Mouse (Mus musculus) left cerebral cortex, postnatal 25 days (tissue): ENCODE results near the gene Apod. TPM values are rescaled to one million over a fixed set of nuclear protein-coding genes. Genes with fewer than 3 reads are reported as not detected.
A peak's percentile ranks its signal among the peaks of the same experiment; 100 is the strongest.
"Not testable (repeated sequence)": the region's sequence is repeated elsewhere in the genome, so short reads cannot be mapped to it uniquely, and the experiment has no call there.

Experiments
- DNase-seq, 2 experiments: peaks; one replicate each; pipeline ENCODE4 v3.0.0; 2022; ENCODE audit warnings: low spot score in 2 of 2, mixed read lengths in 1 of 2
- intact Hi-C: fragments of 180-260 bp; cut with DNase I; formaldehyde crosslinking; loops from one replicate; pipeline ENCODE4 v1.15.1; 2025
- total RNA-seq, 2 experiments: library from RNA; stranded (reverse); gene quantifications; 2 replicates each; pipeline ENCODE4 v1.2.3; 2021

Apod gene
- total RNA-seq, 2 experiments from 2014 or later, result 136 to 141 TPM

DNA sequence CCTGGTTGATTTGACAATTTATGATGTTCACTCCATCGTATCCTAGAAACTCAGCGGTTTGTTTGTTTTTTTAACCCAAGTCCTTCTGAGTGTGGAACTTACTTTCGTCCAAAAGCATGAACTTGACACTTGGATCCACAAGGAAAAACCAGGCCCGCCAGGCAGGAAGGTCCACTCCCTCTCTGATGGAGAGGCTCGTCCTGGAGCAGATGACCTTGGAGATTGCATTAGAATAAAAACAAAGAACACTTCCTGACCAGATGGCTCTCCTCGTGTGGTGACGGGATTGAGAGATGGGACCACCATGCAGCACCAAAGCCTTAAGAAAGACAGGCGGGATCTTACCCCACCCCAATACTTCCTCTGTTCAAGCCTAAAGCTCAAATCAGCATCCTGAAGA, 12.1 kb upstream of the Apod start:
- intact Hi-C loops, result no loop called here
- DNase-seq, result no peak

DNA sequence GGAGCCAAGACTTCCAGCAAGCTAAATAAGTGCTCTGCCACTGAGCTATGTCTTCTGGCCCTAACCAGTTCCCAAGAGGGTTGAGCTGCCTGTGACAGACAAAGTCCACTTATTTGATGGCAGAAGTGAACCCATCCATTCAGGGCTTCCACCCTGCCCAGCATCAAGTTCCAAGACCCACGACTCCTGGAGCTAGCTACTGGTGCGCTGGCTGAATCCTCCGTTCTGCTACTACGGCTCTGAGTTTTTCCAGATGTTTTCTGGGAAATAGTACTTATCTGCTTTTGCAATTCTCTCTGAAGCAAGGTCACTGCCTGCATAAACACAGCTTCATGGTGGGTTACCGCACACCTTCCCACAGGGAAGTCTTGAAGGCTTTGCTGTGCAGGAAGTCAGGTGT, 11.4 kb upstream of the Apod start:
- no peak for DNase-seq
- intact Hi-C loops, result no loop called here

DNA sequence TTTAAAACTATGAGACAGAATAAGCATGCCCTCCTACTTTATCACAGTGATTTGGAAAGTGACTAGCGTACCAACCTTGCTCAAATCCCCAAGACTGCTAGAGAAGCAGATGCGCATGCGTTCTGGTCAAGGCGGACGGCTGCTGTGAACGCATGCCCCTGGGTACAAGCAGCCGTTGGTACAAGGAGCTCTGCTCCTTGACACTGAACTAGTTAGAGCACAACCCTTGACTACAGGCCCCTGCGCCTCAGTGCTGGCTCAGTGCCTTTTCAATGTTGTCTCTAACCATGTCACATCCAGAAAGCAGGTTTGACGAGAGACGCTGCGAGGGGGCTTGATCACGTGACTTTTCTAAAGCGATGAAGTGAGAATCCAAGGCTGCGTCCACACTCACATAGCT, 10.5 kb upstream of the Apod start:
- intact Hi-C loops, result no loop called here
- no peak for DNase-seq

DNA sequence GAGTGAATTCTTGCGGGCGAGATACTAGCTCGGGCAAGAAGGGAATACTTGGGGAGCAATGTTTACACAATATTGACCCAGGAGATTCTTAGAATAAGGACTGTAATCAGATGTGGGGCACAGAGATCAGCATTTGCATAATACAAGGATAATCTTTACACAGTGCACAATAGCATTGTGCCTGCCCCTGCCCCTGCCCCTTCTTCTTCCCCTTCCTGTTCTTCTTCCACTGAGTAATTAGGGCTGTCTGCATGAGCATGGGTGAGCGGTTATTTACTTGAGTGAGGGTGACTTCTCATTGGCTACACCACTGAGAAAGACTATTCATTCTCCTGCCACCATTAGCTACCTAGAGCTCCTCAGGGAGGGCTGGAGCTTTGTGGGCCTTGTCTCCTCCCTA, 6.9 kb upstream of the Apod start:
- DNase-seq, result no peak
- intact Hi-C loops, result no loop called here

DNA sequence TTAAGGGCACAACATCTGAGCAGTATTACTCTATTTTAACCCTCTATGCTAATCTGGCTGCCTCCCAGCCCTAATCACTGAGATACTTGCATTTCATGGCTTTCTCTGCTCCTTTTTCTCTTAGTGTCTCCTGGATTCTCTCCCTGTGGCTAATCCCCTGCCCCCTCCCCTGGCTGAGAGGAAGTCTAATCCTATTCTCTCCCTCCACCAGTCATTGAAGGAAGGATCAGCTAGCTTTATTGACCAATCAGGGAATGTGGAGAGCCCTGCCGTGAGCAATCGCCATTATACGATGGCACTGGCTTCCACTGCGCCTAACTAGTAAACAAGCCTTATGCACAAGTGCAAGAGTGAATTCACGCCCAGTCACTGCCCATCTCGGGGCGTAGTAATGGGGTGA, 6.3 kb upstream of the Apod start:
- DNase-seq, result no peak
- intact Hi-C loops, result no loop called here

DNA sequence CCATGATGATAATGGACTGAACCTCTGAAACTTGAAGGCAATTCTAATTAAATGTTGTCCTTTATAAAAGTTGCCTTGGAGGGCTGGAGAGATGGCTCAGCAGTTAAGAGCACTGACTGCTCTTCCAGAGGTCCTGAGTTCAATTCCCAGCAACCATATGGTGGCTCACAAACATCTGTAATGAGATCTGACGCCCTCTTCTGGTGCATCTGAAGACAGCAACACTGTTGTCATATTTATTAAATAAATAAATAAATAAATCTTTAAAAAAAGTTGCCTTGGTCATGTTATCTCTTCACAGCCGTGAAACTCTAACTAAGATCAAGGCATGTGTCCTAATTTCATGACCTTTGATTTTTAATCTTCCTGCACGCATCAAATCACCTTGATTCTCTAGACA, 5.1 kb upstream of the Apod start:
- DNase-seq, intact Hi-C loops: not testable (repeated sequence)

DNA sequence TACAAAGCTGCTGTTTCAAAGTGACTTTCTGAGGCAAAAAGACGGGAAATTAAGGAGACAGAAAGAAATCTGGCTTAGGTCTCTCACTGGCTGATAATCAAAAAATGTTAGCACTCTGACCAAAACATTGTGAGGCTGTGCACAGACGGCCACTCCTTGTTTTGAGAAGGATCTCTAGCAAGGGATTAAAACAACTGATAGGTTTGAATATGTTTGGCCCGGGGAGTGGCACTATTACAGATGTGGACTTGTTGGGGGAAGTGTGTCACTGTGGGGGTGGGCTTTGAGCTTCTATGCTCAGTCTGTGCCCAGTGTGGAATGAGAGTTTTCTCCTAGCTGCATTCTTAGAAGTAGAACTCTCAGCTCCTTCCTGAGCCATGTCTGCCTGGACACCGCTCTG, 4.7 kb upstream of the Apod start:
- intact Hi-C loops, result no loop called here

DNA sequence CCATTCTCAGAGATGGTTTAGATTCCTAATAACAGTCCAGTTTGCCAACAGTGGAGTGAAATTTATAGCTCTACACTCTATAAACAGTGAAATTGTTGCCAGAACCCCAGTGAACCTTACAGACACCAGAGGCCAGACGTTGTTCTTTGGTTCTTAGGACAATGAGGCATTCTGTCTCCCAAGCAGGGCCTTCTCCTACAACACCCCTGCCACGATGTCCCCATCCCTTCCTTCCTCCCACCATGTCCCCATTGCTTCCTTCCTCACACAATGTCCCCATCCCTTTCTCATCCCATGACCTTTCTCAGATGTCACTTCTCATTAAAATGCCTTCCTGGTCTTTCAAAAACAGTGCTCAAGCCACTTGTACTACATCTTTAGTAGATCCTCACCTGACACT, 3.8 kb upstream of the Apod start:
- DNase-seq, result no peak
- intact Hi-C loops, result no loop called here

More for the DNA sequence above, 4.7 kb upstream of the Apod start:
- no peak for DNase-seq

DNA sequence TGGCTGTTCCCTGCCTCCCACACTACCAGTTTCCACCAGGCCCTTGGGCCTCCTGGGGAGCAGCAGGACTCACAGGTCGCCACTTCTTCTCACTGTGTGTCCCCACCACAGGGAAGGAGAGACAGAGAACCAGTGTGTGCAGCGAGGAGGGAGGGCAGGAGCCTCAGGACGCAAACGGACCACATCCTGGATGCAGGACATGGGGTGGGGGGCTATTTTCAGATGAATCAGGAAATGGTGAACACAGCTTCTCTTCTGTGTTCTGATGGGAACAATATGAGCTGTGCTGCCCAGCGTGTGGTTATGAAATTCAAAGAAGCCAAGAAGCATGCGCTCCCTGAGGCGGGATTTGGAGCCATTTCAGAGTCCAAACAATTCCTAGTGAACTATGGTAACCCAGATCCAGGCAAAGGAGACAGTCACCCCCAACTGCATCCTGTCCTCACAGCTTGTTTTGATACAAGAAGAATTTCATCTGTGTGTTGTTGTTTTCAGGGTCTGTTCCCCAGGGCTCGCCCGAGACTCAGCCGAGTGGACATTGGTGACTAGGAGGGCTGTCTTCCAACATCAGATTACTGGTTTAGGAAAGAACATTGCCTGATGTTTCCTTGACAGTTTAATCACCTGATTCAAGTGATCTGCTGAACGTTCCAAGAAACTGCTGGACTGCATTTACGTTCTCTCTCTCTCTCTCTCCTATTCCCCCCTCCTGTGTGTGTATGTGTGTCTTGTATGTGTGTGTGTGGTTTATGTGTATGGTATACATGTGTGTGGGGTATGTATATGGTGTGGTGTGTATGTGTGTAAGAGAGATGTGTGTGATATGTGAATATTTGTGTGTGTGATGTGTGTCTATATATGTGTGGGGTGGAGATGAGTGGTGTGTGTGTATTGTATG, 1.9 kb upstream of the Apod start:
- intact Hi-C loops, result not testable (repeated sequence)
- peak in 1 of 2 experiments; percentile 32 for DNase-seq

DNA sequence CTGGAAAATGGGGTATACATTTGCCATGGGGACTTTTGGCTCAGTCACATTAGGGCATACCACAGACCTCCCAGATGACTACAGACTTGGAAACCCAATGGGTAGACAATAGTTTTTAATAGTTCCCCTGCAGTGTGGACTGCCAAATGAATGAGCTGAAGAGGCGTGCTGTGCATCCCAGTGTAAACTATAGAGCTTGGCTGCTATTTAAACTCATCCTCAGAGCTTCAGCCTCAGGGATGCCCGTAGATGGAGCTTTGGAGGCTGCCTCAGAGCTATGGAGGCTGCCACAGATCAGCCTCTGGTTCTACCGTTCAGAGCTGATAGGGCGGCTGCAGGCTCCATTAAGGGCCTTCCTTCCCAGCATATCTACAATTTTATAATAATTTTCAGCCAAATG, 686 bp upstream of the Apod start:
- peak in 1 of 2 experiments; percentile 59 for DNase-seq
- intact Hi-C loops, result no loop called here

DNA sequence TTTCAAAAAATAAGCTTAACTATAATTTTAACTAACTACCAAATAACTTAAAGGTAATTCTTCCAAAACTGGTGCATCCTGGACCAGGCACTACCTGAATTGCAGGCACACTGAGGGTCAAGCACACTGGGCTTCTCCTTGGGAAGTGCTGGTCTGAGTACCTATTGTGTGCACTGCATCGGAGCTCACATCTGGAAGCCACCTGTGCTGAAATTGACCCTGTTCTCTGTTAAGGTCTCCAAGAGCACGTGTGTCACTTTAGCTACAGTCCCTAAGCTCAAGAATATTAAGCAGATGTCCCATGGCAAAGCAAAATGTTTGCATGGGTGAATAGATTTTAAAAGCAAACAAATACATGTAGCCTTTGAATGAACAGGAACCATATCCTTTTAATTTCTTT, 997 bp downstream of the Apod start:
- intact Hi-C loops, result loop anchor here (2.0 kb wide), 1 partner anchor 39 kb away; the partner anchor contains the start of gene Ppp1r2
- no peak for DNase-seq

DNA sequence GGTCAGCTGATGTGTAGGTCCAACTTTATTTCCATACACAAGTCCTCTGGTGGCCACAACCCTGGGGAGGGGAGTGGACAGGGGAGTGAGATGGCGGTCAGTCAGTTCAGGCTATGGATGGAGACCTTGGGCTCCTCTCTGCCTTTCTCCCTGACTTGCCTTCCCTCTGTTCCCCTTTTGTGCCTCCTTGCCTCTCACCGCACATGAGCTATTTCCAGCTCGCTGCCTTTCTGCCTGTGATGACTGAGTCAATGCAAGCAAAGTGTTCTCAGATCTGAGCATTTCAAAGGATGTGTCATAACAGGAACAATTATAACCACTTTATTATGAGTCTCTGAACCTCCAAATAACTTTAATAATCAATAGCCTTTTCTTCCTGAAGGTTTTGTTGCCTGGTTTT, 2.3 kb downstream of the Apod start:
- intact Hi-C loops, result loop anchor here (2.0 kb wide), 1 partner anchor 37 kb away; the partner anchor contains the start of gene Ppp1r2
- peak; percentile 56 to 77 for DNase-seq

DNA sequence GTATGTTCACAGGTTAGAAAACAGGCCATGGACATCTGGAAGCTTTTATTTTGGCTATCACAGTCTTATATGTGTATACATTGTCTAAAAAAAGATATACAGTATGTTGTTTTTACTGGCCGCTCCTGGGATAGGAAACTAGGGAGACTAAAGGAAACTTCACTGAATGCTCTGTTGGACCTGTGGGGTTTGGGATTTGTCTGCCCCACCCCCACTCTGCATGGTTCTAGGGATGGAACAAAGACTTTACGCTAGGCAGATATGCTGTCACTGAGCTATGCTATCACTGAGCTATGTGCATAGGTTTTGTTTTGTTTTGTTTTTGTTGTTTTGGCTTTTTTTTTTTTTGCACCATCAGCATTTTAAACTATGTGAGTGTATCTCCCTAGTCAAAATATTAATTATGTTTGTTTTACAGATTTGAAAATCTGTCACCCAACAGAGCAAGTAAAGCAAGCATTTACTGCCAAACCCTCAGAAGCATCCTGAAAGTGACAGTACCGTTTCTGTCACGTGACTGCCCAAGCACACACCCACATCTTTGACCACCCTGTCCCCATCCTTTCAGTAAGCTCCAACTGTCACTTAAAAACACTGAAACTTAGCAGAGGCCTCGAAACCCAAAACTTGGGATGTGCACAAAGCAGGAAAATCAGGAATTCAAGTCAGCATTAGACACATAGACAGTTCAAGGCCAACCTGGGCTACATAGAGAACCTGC, 9.2 kb downstream of the Apod start:
- DNase-seq, result no peak
- intact Hi-C loops, result no loop called here

DNA sequence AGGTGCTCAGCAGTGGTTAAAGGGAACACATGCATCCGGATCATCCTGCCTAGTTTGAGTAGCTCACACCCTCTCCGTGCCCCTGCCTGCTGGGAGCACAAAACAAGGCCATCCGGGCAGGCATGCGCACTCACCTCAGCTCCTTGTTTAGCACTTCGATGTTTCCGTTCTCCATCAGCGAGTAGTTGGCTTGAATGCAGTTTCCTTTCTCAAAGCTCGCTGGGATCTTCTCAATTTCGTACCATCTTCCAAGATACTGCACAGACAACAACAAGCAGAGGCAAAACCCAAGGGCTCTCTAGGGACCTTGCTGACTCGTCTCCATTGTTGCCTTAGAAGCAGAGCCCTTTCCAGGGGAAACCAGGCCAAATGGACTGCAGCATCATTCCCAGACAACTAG, 11.3 kb downstream of the Apod start:
- DNase-seq, result no peak
- intact Hi-C loops, result no loop called here

DNA sequence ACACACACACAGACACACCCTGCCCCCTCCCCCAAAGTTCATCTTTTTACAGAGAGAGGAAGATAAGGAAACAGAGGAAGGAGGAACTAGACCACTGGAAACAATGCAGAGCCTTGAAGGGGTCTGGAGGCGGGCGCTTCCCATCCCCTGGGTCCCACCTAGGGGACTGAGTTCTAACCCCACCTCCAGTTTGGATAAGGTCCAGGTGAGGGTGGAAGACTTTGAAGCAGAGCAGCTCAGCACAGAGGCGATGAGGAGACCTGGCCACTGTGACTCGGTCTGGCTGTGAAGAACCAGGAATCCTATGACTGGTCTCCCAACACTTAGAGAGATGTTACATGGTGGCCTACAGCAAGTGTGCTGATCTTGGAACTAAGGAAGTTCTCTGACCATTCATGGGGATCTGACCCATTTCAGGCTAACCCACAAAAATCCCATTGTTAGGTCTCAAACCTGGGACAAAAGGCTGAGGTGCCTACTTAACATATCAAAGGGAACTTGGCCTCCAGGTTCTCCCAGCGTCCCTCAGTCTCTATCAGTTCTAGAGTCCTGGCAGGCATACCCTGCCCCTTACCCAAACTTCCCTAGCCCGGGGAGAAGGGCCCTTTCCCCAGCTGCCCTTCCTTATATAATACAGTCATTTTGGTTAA, 13.6 kb downstream of the Apod start:
- DNase-seq, result no peak
- intact Hi-C loops, result no loop called here

DNA sequence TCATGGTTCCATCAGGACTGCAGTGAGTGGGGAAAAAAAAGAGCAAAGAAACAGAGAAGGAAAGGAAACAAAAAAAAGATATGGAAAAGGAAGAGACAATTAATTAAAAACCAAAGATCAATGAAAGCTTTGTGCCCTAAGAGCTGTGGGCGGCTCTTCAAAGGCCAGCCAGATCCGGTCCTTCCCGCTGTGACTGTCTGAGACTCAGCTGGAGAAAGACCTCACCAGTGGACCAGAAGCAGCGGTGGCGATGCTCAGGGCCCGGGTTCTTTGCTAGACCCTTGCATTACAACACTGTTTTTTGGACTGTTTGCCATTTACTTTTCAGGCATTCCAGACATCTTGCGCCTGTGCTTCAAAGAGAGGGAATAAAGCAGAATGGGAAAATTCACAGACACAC, 14.1 kb downstream of the Apod start:
- intact Hi-C loops, result no loop called here
- DNase-seq, result no peak

DNA sequence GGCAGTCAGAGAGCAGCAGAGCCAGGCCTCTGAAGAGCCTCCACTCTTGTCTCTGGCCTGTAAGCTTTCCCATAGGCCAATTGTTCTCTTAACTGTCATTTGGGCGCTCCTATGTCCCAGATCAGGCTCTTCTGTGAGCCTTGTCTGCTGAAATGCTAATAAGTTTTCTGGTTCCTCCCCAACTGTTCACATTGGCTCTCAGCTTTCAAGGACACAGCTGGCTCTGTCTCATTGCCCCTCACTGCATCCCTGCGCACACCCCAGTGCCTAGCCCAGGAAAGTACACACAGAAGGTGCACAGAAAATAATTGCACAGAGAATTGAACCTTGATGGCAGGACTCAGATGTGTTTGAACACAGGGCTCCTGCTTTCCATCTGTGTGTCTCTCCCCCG, 14.7 kb downstream of the Apod start:
- no peak for DNase-seq
- intact Hi-C loops, result no loop called here

DNA sequence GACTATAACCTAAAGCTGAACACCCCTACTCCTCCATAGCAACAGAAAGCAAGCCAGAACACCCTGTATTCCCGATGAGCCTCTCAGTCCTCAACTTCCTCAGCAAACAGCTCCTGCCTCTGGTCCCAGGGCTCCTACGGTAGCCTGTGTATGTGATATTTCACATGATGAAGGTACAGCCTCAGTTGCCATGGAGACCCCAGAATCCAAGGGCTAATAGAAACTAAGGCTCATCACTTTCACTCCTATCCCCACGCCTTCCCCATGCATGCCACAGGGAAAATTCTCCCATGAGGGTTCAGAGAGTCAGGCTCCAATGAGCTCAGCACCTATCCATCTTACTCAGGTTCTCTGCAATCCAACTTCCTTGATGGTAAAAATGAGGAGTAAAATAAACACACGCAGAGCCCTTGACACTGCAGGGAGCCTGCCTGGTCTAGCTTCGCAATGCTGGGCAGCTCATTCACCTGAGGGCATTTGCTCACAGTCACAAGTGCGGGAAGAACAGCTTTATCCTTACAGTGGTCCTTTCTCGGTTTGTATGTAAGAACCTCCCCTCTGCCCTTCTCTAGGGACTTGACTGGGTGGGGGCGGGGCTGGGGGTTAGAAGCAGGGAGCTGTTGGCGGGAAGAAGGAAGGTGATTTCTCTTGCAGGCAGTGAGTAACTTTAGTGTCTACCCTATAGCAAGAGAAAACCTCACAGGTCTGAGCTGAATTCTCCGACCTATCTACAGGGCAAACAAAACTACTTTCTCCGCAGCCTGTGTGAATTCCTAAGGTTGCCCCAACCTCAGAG, 15.2 kb downstream of the Apod start:
- DNase-seq, result no peak
- intact Hi-C loops, result no loop called here

DNA sequence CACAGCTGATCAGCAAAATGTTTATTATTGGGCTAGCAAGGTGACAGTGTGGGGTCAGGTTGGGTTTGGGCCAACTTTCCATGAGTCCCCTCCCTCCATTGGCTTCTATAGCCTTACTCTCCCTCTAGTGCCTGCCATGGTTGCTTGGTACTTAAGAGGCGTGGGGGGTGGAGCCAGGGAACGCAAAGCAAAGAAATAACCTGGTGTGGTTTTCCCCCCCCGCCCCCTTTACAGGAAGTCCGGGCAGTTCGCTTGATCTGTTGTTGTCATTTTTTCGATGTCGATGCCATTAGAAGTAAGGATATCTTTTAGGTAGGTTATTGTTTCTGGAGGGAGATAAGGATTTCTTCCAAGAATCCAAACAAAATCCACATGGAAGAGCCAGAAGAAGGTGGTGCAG, 17.5 kb downstream of the Apod start:
- DNase-seq, result no peak
- intact Hi-C loops, result no loop called here

DNA sequence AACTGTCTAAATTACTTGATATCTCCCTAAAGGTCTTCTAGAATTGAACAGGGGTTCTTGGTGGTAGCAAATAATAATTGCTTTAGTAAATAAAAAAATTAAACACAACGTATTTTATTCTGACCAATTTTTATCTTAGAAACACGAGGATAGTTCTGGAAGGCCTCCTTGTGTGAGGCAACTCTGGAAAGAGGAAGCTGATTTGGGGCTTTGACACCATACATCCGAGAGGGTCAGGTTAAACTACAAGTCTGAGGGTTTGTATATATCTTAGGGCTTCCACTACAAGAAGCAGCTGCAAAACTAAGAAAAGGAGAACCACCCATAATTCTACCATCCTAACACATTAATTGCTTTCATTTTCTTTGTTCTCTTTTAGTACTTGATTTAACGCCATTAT, 20.8 kb downstream of the Apod start:
- intact Hi-C loops, result no loop called here
- DNase-seq, result no peak
